Mouse (Mus musculus): ENCODE measurements around the gene Rph3al.

The Rph3al gene

GRCm38 (mm10) chr11:75951895-75952294, 13.7 kb upstream of the Rph3al start:
- no peak for DNase-seq (ENCODE audit: extremely low read depth, insufficient read length, low spot score)

- no peak for DNase-seq (ENCODE audit: extremely low read depth, insufficient read length, low spot score)
These were observed 12.2 kb upstream of the Rph3al start for GRCm38 (mm10) chr11:75950459-75950858.

- no peak for DNase-seq (ENCODE audit: extremely low read depth, insufficient read length, low spot score)
These were observed 10.6 kb upstream of the Rph3al start for GRCm38 (mm10) chr11:75948789-75949188.

GRCm38 (mm10) chr11:75947223-75947622, 9.0 kb upstream of the Rph3al start:
- no peak for DNase-seq (ENCODE audit: extremely low read depth, insufficient read length, low spot score)

GRCm38 (mm10) chr11:75945805-75946450, 7.7 kb upstream of the Rph3al start:
- no peak for DNase-seq (ENCODE audit: extremely low read depth, insufficient read length, low spot score)

GRCm38 (mm10) chr11:75937370-75937871, 808 bp downstream of the Rph3al start:
- no peak for DNase-seq (ENCODE audit: extremely low read depth, insufficient read length, low spot score)

DNA sequence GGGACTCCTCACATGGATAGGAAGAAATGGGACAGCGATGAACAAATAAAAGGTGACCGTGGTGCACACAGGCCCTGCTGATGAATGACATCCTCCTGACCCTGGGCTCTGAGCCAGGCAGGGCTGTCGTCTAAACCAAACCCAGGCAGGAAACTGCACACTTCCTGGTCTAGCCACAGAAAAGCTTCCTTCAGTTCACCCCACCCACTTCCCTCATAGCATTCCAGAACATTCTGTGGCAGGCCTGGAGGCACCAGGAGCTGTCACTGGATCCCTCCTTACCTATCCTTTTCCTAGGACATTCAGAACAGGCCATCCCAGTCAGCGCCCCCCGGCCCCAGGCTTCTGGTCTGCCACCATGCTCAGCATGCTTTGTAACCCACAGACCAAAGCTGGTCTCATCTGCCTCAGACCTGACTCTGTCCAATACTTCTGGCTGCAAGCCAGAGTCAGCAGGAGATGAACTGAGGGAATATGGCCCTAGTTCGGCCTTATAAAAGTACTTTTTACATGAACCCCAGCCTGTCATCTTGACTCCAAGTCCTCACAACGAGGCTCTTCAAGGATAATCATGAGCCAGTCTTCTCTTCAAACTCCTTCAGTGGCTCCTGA, 2.3 kb downstream of the Rph3al start:
- peak; percentile 33 for DNase-seq (ENCODE audit: extremely low read depth, insufficient read length, low spot score)

DNA sequence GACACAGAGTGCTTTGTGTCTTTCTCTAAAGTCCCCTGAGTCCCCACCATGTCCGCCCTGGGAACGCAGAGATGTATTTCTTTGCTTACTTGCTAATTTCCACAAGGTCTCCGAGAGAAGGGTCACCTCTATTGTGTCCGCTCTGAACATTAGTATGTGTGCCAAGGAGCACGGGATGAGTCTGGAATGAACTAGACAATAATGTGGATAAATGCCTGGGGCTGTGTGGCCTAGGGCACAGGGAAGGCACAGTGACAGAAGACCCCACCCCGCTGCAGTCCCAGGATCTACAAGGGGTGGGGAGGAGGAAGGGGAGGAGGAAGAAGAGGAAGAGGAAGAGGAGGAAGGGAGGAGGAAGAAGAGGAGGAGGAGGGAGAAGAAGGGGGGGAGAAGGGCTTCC, 3.8 kb downstream of the Rph3al start:
- DNase-seq (ENCODE audit: extremely low read depth, insufficient read length, low spot score) = no peak

DNA sequence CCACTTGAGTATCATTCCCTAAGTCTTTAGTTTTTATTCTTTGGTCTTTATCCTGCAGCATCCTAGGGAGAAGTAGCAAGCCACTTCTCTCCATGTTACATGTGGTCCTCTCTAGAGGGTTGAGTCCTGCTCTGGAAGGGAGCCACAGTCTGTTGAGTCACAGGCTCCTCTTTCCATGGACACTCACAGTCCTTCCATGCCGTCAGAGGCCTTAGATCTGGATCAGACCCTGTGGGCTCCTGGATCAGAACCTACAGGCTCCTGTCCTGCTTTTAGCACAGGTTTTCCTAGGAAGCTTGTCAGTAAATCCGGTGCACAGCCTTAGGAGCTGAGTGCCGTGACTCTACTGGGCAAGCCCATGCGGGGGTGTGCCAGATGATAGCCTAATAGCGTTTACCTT, 4.9 kb downstream of the Rph3al start:
- no peak for DNase-seq (ENCODE audit: extremely low read depth, insufficient read length, low spot score)

DNA sequence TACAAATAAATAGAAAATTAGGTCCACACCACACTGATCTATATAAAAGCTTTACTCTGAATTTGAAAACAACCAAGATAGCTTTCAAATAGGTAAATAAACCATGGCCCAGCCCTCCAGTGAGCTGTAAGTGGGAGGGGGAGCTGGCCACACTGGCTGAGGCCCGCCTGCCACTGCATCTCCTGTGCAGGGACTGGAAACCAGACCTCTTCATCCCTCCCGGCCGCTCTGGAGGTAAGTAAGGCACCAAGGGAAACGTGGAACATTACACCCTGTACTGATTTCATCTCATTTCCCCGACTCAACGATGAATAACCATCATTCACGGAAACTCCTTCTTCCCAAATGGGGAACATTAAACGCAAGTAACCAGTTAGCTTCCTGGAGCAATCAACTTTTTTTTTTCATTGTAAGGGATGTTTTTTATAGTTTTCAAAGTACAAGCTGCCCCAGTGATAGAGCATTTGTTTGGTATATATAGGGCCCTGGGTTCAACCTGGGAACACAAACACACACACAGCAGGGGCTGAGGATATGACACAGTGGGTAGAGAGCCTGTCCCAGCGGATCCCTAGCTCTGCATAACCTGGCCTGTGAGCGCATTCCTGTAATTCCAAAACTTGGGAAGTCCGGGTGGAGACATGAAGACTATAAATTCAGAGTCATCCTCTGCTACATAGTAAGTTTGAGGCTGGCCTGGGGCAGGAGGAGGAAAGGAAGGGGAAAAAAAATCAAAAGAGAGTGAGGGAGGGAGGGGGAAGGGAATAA, 7.1 kb downstream of the Rph3al start:
- no peak for DNase-seq (ENCODE audit: extremely low read depth, insufficient read length, low spot score)

GRCm38 (mm10) chr11:75930208-75930607, 8.0 kb downstream of the Rph3al start:
- DNase-seq (ENCODE audit: extremely low read depth, insufficient read length, low spot score) = no peak

GRCm38 (mm10) chr11:75927881-75928280, 10.3 kb downstream of the Rph3al start:
- no peak for DNase-seq (ENCODE audit: extremely low read depth, insufficient read length, low spot score)

- DNase-seq (ENCODE audit: extremely low read depth, insufficient read length, low spot score) = no peak
These were observed 11.6 kb downstream of the Rph3al start for GRCm38 (mm10) chr11:75926431-75927312.

- no peak for DNase-seq (ENCODE audit: extremely low read depth, insufficient read length, low spot score)
These were observed 12.4 kb downstream of the Rph3al start for GRCm38 (mm10) chr11:75925801-75926200.

DNA sequence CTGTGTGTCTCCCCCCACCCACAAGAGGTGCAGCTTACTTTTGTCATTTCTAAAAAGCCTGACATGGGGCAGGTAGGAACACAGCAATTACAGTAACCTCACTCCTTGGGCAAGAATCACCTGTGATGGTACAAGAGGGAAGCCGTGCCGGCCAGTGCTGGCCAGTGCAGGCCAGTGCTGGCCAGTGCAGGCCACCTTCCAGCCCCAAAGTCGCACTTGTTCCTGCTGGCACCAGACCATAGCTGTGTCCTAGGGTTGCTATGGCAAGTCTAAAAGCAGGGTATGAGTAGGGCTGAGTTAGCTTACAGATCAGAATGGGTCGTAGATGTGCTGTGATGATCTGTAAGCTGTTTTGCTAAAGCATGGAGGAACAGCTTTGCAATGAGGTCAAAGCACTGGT, 15.5 kb downstream of the Rph3al start:
- no peak for DNase-seq (ENCODE audit: extremely low read depth, insufficient read length, low spot score)

- no peak for DNase-seq (ENCODE audit: extremely low read depth, insufficient read length, low spot score)
These were observed 19.1 kb downstream of the Rph3al start for GRCm38 (mm10) chr11:75919139-75919538.

DNA sequence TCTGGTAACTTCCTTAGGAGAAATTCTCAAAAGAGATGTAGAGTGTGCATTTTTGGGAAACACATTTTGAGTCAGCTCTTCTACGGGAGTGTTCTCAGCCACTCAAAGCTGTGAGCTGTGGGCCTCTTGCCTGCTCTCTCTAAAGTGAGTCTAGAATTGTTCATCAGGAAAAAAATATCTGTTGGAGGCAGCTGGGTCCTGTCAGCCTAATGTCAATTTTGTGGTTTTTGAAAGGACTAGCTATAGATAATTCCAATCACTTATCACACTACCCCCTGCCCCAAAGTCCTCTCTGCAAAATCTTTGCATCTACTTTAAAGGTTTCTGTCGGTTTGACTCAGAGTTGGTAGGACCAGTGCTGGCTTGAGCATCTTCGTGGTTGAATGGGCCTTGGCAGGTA, 20.9 kb downstream of the Rph3al start:
- no peak for DNase-seq (ENCODE audit: extremely low read depth, insufficient read length, low spot score)

DNA sequence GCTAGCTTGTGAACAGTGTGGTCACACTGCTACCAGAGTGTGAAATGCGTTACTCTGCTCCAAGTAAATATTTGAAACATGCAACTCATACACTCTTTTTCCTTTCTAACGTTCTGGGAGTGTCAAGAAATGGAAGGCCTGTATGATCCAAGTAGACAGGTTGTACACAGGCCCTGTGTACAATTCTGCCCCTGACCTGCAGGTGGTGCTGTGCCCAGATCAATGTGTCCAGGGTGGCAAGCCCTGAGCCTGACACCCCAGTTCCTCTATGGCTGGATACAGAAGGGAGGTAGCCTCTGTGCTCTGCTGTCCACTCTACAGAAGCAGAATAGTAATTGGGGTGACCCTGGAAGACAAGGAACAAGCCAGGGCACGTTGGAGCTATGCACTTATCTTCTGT, 24.3 kb downstream of the Rph3al start:
- no peak for DNase-seq (ENCODE audit: extremely low read depth, insufficient read length, low spot score)

- DNase-seq (ENCODE audit: extremely low read depth, insufficient read length, low spot score) = no peak
These were observed 25.1 kb downstream of the Rph3al start for GRCm38 (mm10) chr11:75912944-75913657.

DNA sequence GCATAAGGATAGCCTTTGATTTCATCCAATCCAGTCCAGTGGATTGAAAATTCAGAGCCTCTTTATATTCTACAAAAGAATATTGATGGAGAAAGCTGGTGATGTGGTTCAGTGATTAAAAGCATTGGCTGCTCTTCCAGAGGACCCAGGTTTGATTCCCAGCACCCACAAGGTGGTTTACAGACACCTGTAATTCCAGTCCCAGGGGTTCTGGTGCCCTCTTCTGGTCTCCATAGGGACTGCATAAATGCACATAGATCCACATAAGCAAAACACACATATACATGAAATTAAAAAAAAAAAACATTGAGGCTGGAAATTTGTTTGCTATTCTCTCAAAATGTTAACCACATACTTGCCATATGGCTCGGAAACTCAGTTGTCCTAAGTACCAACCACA, 26.3 kb downstream of the Rph3al start:
- no peak for DNase-seq (ENCODE audit: extremely low read depth, insufficient read length, low spot score)

Measured in 3134 (cell line).